Mouse (Mus musculus) urinary bladder, postnatal 25 days (tissue): ENCODE measurements around the gene Farsb.

Experiments used
- DNase-seq: peaks from one replicate; pipeline ENCODE4 v3.0.0; 2022; ENCODE audit warnings: low spot score

The Farsb gene

DNA sequence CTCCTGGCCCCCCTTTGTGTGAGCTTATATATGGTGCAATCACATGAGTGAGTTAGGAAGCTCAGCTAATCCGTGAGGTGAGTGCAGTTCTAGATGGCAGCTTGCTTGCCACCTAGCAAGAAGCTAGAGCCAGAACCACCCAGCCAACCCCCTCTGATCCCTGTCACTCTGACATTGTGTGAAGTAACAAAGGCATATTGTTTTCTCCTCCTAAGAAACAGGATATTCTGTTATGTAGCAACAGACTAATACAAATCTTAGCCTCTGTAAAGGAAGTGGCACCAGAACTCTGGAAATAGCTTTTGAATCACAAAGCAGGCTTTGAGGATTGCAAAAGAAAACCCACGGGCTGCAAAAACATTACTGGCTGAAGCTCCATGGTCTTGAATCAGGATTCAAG, 4.3 kb downstream of the Farsb start:
- no peak for DNase-seq

DNA sequence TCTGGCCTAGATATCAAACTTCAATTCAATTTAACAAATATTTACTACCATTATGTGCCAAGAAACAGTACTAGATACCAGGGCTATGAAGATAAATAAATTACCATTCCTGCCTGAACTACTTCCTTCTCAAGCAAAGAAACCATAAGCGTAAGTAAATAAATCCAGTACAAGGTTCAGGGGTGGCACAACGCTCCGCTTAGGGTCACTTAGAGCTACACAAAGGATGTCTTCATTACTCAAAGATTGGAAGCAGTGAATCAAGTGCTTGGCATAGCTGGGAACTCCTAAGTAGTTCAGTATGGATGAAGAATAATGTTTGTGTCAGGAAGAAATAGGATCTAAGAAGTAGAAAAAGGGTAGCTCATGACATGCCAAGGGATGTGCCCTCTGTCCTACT, 5.3 kb downstream of the Farsb start:
- no peak for DNase-seq

DNA sequence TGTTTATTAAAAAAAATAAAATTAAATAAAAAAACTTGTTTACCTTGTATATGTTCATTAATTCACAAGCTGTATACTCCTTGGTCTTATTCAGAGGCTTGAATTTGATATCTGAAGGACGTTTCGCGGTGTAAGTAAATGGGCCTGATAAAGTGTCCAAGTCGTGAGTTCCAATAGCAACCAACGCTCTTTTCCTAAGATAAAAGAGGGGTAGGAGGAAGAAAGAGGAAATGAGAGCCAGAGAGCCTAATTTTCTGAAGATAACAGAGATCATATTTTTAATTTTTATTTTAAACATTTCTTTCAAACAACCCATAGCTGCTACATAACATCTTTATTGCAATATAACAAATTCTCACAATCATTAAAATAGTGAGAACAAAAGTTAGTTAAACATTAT, 16.3 kb downstream of the Farsb start:
- no peak for DNase-seq

DNA sequence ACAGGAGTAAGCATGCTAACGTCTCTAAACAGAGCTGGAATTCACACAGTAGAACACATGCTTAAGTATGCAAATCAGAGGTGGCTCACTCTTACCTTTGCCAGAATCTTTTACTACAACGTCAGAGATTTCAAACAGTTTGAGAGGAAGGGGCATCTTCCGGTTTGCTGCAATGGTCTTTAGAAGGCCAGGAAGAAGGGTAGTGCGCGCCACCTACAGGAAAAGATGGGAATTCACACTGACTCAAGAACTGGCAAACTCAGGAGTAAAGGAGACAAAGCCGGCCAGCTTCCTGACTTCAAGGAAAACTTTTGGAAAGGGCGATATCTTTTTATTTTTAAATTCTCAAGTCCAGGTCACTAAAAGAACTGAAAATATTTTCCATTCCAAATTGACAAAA, 34.0 kb downstream of the Farsb start:
- DNase-seq = no peak

DNA sequence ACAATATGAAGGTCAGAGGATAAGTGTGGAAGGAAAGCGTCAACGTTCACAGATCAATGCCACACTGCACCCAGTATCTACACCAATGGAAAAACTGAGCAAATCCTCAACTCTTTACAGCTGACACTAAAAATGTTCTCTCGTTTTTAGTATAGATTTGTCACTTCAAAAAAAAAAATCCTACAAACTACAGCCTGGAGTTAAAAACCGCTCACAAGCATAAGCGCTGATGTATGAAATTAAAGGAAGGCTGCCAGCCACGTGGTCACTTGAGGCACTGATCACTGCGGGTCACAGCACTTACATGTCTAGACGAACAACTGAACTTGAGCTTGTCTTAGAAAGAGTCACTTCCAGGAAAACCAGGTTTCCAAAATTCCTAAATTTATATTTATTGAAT, 34.8 kb downstream of the Farsb start:
- DNase-seq = no peak

DNA sequence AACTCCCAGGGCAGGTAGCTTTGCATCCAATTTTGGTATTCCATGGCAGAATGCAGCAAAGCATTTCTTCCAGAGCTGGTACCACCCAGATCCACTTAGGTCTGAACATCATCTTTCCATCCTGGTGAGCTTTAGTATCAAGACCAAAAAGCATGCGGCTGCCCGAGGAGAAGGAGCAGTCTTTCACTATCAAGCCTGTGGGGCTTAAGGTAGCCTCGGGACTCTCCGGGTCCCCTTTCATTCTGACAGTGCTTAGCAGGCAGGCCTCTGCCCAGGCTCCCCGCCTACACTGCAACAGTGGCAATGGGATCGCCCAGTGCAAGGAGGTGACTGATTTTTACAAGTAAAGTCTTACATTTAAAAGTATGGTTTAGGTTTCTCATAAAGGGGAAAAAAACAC, 36.2 kb downstream of the Farsb start:
- no peak for DNase-seq

DNA sequence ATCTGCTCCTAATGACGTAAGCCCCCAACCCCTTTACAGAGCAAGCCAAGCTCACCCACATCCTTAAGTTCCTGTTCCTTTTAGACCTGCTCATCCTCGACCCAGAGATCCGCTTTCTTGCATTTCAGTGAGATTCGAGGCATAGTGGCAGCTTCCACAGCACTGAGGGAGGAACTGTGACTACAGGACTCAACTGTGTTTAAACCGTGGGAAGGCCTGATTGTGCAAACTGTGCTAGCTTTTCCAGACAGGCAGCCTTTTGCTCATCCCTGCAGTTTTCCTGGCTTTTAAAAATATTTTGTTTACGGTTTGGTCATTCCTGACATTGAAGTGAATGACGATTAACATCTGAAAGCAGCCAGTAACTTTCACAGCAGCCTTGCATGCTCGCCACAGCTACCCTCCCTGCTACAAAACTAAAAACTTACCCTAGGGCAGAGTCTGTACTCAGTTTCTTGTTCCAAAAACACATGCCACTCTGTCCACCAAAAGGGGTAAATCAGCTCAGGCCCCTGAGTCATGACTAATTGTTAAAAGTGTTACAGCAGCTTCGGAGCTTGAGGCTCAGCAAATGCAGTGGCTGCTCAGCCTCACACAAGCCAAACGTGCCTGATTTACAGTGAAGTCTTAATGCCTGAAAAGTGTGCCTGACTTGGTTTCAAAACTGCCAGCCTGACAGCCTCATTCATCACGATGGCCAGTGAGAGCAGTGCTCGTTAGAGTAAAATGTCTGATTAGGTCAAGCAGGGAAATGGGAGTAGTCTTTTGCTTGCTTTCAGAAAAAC, 37.4 kb downstream of the Farsb start:
- no peak for DNase-seq

DNA sequence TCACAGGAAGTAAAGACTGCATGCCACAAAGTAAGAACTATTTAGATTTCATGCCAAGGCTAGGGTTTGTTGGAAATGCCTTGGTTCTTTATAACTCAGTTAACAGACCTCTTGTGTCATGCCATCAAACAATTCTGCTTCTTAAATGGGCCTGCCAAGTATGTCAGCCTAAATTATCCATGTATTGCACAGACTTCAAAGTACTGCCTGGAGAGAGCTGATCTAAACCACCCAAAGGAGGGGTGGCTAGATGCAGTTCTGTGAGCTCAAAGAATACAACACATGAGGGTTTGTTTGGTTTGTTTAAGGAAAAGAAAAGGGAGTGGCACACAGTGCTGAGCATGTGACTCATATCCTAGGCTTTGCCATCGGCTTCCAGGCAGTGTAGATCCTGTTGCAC, 40.6 kb downstream of the Farsb start:
- no peak for DNase-seq

DNA sequence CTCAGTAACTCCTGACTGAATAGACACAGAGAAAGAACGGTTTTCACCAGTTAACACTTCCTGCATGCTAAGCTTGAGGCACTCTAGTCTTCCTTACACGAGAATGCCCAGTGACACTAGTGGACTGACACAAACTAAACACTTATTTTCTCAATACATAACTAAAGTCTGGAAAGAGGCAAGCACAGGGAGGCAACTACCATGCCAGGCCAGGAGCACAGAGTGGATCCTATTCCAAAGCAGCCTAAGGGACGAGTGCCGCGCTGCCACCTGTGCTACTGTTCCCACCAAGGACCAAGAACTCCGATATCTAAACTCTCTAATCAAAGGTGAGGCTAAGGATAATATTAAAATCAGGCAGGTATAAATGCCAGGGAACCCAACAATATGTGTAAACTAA, 42.0 kb downstream of the Farsb start:
- no peak for DNase-seq

DNA sequence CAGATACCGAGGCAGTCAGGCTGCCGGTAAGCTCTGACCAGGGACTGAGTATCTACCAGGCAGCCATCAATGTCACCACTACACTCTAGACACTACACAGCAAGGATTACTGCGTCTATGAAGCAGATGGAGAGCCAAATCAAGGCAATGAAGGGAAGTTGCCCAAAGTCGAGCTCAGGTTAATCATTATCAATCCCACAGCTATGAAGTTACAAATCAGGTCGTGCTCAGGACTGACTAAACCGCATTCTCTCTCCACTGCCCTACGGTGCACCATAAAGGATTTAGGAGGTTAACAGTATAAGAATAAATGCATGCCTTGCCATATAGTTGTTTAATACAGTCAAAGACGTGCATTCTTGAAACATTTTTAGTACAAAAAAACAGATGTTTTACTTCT, 42.5 kb downstream of the Farsb start:
- DNase-seq = no peak

DNA sequence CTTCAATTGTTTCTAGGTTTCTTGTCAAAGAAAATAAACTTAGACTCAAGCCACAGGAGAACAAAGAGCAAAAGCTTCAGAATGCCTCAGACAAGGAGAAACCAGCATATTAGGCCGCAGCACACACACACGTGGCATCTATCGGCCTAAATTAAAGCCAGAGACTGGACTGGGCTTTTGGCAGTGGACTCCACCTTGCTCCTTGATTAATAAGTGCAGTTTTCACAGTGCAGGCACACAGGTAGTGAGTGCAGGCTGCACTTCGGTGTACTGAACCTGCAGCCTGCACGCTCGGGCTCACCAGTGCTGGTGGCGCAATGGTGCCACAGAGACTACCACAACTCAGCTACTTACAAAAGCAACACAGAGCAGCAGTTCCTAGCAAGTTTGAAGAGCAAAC, 45.6 kb downstream of the Farsb start:
- no peak for DNase-seq

DNA sequence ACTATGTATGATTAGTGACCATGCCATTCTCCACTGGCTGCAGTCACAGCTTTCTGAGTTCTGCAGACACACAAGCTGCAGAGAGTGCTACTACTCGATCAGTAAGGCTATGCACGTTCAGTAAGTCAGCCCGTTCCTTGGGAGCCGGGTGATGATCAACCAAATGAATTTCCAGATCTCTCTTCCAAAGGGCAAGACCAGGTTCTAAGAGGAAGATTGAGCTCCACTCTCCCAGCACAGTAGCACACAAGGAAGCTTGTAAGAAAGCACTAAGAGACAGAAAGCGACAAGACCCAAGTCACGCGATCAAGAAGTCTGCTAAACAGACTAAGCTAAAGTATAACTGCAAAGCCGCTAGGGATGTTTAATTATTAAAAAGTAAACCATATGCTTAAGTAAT, 48.0 kb downstream of the Farsb start:
- DNase-seq = no peak

DNA sequence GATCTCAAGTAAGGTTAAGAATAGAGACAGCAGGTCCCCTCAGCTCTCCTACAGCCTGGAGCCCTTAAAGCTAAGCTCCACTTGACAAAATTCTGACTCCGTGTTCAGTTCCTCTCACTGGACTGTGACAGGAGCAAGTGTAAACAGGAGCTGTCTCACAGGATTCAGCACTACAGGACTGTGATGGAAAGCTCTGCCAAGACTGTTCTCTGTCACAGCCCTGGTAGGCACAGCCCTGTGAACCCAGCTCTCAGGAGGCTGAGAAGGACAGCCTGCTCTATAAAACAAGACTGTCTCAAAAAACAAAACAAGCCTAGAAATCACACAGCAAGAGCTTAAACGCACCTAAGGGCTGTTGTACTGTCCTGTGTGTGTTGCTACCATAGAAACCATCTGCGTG, 51.5 kb downstream of the Farsb start:
- no peak for DNase-seq

DNA sequence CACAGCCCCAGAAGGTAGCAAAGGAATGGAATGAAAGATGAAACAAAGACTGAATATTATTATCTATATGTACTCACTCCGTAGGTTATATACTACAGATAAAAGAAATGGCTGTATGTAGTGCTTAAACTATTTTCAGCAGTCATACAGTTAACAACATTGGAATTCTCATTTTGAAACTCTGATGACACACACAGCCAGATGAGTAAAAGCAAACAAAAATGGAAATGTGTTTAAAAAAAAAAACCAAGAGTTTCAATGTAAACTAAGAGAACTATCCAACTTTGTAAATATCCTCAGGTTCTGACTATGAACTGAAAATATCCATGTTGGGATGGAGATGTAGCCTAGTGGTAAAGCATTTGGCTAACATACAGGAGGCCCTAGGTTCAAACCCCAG, 52.3 kb downstream of the Farsb start:
- DNase-seq = no peak

DNA sequence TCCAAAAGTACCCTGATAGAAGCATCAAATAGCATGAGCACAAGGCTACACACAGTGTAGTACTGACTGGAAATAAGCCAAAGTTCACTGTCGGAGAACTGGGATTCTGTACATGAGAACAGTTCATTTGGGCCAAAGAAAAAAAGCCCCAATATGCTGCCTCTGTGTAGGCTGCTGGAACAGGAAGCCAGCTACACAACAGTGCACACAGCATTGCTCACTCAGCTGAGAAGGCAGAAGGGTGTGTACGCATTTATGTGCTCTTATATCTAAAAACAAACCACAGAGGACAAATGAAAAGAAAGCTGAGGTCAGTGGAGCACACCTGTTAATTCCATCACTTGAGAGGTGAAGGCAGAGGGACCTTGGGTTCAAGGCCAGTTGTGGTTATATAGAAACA, 52.7 kb downstream of the Farsb start:
- no peak for DNase-seq

DNA sequence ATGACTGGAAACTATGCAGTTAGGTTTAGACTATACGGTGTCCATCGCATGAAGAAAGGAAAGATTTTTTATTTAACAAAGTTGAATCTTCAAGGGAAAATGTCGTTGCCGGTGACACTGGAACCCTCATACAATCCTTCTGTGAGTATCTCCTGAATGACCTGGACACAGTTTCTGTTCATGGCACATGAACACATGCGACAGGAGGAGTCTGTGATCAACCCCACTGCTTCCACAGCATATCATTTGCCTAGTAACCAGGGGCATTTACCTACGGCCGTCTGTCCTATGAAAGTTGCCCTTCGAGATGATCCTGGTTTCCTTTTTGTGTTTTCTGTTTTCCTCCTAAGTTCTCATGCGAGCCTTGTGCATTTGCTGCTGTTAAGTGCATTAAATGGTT, 55.2 kb downstream of the Farsb start:
- DNase-seq = no peak

DNA sequence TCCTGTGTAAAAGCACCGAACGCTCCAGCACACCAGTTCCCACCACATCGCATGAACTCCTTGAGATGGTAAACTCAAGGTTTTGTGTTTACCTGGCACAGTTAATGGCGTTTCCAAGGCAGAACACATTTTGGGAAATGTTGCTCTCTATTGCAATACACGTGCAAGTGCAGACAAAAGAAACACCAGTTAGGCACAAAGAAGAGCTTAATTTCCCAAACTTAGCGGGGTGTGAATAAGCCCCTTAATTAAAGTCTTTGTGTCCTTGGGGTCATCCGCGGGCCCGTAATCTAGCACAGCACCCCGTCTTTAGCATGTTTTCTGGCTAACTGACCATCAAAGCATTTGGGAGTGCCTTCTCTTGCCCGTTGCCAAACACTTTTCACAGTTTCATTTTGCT, 59.8 kb downstream of the Farsb start:
- no peak for DNase-seq

DNA sequence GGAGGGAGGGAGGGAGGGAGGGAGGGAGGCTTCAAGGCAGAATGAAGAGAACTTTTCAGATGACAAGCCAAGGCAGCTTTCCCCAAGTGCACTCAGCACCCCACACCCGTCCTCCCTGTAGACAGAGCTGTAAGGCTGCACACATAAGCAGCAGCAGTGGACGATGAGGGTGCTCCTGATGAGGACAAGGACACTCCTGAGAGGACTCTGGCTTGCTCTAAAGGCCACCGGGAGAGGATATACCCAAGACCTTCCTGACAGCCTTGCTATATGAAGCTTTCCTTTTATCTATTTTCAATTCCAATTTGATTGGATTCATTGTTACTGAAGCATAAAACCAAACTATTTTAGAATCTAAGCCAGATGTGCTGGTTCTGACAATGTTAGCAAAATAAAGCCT, 61.9 kb downstream of the Farsb start:
- no peak for DNase-seq

DNA sequence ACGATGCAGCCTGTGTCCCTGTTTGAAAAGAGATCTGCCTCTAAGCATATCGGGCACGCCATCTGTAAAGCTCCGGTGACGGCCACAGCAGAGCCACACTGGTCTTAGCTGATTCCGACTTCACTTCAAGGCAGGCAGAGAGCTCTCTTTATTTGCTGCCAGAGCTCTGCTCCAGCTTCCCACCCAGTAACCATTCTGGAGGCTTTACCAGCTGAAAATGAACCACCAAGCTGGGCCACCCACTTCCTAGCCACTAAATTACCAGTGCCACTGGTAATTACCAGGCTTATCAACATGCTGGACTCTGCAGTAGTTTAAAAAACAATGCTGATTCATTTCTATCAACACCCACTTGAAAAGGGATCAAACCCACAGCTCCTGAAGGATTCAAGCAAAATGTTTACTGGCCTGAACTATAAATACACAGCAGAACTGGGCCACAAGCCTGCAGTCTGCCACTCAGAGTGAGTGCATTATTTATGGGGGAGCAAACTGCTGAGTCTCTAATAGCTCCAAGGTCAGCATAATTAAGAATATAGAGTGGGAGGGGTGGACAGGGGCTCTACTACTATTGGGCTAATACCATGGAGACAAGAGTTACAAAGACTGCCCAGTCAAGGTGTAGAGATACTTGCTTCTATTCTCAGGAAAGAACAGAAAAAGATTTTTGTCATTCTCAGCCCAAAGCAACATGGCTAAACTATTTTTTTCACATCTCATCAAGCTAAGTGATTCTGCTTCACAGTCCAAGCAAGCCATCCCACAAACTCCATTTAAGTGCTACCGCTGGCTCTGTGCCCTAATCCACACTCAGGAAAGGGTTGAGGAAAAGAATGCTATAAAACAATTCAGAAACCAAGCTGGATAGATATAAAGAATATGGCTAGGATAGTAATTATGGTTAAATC, 62.6 kb downstream of the Farsb start:
- DNase-seq = no peak

DNA sequence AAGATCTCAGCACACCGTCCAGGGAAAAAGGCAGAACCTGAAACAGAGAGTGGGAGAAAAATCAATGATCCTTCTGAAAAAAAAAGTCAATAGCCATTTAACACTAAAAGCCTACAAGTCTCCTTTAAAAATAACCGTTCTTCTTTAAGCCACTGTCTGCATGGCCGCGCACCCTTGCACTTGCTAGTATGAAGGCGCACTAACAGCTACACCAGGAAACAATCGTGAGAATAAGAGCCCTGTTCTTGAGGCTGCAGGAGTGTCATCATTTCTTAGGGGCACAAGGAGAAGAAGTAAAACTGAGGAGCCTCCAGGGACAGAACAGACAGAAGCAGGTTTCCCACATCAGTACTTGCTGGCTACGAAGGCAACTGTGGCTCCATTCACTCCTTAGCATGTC, 63.4 kb downstream of the Farsb start:
- no peak for DNase-seq

DNA sequence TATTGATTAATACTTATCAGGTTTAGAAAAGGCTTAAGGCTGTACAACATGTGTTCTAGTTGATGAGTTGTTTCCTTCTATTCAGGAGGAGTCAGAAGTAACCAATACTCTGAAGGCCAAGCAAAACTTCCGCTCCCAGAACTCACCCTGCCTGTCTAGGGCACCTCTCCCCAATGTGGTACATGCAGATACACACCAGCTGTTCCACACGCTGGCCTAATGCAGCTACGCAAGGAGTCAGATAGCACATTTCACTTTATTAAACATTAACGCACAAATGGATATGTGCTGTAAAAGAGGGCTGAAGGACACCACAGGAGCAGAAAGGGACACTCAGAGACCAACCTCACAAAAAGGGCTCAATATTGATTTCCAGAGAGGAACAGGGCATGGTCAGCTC, 63.8 kb downstream of the Farsb start:
- DNase-seq = no peak

DNA sequence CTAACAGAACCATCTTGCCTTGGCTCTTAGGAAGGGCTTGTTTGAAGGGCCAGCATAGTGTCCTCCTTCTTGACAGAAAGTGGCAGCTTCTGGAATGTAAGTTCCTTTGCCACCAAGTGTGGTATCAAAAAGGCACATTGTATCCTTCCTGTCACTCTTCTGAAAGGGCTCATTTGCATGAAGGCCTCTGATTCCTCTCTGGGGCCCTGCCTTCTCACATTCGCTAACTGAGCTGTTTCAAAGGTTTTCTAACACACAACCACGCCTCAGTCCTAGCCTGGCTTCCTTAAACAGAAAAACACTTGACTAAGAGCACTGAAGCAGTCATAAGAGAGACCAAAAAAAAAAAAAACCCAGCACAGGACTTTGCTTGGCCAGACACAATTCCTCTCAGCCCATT, 66.1 kb downstream of the Farsb start:
- DNase-seq = no peak

DNA sequence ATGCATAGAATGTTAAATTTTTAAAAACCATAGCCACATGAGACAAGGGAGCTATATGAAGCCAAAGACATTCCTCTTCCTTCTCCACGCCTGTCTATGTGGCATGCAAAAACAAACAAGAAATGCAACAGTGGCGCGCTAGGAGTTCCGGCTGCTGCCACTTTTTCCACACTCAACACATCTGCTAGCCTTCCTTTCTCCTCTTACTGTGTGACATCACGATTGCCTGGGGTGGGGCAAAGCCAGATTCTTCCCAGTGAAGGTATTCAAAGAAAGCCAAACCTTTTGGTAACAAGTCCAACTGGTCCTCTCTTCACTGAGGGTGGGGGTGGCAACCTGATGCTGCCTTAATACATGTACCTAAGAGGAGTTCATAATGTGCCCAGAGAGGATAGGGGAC, 66.9 kb downstream of the Farsb start:
- DNase-seq = no peak

DNA sequence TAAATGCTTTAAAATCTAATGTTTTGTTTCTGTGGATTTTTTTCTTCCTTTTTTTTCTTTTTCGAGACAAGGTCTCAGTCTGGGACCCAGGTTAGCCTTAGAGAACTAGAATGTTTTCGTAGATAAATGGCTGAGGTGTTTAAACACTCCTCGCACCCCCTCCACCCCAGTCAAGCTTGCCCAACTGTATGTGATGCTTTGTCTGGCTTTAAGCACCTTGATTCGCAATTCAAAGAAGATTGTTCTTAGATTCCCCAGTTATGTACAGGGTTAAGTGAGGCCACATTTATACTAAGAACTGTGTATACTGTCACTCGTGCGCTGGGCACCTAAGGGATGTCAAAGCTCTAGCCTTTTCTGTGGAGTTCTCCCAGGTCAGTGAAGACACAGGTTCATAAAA, 68.4 kb downstream of the Farsb start:
- no peak for DNase-seq
